Mouse (Mus musculus): Measurements from ENCODE around the gene Olfr1396. TPM values are rescaled to one million over a fixed set of nuclear protein-coding genes. Genes with fewer than 3 reads are reported as not detected.

Gene Olfr1396
- polyA plus RNA-seq, 1 experiment, result not detected

DNA sequence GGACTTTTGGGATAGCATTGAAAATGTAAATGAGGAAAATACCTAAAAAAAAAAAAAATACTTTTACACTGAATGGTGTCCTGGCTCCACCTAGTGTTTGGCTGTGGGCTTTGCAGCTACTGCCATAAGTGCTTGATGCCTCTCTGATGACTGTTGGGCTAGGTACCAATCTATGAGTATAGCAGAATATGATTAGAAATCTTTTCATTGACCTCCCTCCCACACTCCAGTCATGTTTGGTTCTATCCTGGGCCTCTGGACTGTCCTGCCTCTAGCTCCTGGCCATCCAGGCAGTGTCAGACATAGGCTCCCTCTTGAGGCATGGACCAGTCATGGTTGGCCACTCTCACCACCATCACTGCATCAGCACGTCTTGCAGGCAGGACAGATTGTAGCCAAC is 5.8 kb downstream of the Olfr1396 start:
- H3K27me3 ChIP-seq (replicated peaks), result no peaks in the 10 kb centered on the region
- H3K4me3 ChIP-seq (replicated peaks), result no peak overlapping the region
- TF ChIP-seq GATA1 (IDR thresholded peaks at IDR 0.05; ENCODE audit: borderline replicate concordance, low read length) (no peak), FLI1 (IDR thresholded peaks at IDR 0.05; ENCODE audit: low read length) (no peak)
- no peaks in the 10 kb centered on the region for H3K9me3 ChIP-seq
- peaks cover 23% of the 10 kb centered on the region for H3K36me3 ChIP-seq (replicated peaks; ENCODE audit: low read length)
- peaks cover 48% of the 10 kb centered on the region for H3K4me1 ChIP-seq

DNA sequence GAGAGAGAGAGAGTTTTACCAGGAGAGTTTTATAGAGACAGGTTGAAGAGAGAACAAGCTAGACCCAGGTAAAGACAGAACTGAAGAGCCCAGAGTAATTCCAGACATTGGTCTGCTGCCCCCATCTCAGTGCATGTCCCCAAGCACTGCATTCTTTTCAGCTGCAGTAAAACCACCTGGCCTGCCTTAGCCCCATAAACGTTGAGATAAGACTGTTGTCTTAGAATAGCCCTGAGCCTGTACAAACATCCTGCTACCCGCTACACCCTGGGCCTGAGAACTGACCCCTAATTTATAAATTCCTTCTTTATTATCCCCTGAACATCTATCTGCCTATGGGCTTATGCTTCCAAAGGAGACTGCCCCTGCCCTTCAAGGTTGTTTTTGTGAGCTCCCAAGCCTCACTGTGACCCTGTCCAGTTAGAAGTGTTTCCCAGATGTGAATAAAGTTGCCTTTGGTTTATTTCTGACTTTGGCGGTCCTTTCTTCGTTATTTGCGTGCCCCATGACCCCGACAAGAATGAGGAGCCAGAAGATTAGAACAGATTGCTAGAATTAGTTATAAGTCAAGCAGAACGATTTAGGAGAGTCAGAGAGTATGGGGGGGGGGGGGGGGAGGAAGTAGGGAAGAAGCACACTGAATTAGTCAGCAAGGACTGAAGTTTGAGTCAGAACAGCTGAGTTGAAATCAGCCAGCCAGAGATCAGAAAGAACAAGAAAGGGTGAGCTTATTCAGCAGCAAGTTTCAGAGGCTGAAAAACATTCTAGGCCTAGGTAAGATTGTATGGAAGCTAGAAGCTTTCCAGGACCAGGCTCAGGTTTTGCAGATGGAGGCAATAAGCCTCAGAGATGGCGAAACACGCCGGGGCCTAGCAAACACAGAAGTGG is 6.8 kb downstream of the Olfr1396 start:
- no peaks in the 10 kb centered on the region for H3K9me3 ChIP-seq
- H3K27me3 ChIP-seq (replicated peaks), result no peaks in the 10 kb centered on the region
- H3K36me3 ChIP-seq (replicated peaks; ENCODE audit: low read length), result peaks cover 21% of the 10 kb centered on the region
- H3K4me3 ChIP-seq (replicated peaks), result no peak overlapping the region
- peaks cover 48% of the 10 kb centered on the region for H3K4me1 ChIP-seq
- TF ChIP-seq FLI1 (IDR thresholded peaks at IDR 0.05; ENCODE audit: low read length), result no peak
- no peak for TF ChIP-seq GATA1 (IDR thresholded peaks at IDR 0.05; ENCODE audit: borderline replicate concordance, low read length)

DNA sequence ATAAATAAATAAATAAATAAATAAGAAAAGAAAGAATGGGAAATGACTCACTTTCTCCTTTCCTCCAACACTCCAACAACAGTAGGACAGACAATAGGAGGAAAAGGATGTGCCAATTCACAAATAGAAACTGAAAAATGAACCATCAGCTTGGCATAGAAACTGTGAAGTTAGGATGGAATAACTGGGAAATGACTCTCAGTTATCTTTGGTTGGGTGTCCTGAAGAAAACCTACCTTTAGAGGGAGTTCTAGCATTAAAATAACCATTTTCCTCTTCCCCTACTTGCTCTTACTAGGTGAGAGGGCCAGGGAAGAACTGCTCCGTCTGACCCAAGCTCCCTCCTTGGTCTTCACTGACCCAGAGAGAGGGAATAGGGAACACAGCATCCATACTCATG is 8.9 kb downstream of the Olfr1396 start:
- Histone ChIP-seq H3K27me3 (replicated peaks) (no peaks in the 10 kb centered on the region), H3K9me3 (no peaks in the 10 kb centered on the region), H3K4me1 (peaks cover 66% of the 10 kb centered on the region), H3K4me3 (replicated peaks) (no peak overlapping the region), H3K36me3 (replicated peaks; ENCODE audit: low read length) (peaks cover 36% of the 10 kb centered on the region)
- TF ChIP-seq GATA1 (IDR thresholded peaks at IDR 0.05; ENCODE audit: borderline replicate concordance, low read length), result no peak
- TF ChIP-seq FLI1 (IDR thresholded peaks at IDR 0.05; ENCODE audit: low read length), result no peak

DNA sequence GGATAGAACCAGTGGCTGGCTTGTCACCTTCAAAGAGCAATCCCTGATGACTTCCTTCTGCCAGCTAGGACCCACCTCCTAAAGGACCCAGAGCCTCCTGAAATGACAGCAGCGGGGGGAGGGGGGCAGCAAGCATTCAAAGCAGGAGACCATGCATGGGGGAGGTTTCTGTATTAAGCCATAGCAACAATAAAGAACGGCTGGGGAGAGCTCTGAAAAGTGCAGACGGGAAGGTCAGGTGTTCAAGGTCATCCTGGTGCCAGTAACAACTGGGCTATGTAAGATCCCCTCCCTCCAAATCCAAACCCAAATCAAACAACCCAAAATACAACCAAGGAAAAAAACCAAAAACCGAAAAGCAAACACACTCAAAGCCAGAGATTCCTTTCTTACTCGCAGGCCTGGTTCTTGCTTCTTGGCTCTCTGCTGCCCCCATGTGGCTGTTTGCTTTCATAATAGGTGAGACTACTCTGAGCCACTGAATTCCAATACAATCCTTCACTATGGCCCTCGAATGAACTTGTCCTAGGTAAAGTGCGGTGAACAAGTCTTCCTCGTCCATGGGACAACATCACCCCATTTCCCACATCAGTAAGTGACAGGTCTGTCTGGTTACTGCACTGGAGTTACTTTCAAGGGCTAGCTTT is 11.5 kb downstream of the Olfr1396 start:
- no peaks in the 10 kb centered on the region for H3K9me3 ChIP-seq
- no peaks in the 10 kb centered on the region for H3K27me3 ChIP-seq (replicated peaks)
- H3K36me3 ChIP-seq (replicated peaks; ENCODE audit: low read length), result peaks cover 52% of the 10 kb centered on the region
- no peak overlapping the region for H3K4me3 ChIP-seq (replicated peaks)
- peaks cover 80% of the 10 kb centered on the region for H3K4me1 ChIP-seq
- TF ChIP-seq FLI1 (IDR thresholded peaks at IDR 0.05; ENCODE audit: low read length) (no peak), GATA1 (IDR thresholded peaks at IDR 0.05; ENCODE audit: borderline replicate concordance, low read length) (no peak)

DNA sequence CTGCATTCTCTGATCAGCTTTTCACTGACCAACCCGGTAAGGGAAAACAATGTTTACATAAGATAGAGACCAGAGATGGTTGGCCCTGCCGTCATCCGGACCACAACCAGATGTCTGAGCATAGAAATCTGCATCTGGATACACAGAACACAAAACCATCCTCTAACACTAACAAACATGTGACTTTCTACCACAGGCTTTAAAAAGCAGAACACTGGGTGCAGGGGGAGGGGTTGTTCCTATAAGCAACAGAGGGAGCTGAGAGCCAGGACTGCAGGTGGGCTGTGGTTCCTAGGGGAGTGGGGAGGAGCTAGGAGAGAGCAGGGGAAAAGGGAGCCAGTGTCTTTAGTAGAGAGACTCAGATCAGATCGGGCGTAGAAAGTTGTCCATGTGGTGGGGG is 13.2 kb downstream of the Olfr1396 start:
- H3K9me3 ChIP-seq, result no peaks in the 10 kb centered on the region
- H3K36me3 ChIP-seq (replicated peaks; ENCODE audit: low read length), result peaks cover 65% of the 10 kb centered on the region
- H3K4me1 ChIP-seq, result peaks cover 77% of the 10 kb centered on the region
- no peak for TF ChIP-seq GATA1 (IDR thresholded peaks at IDR 0.05; ENCODE audit: borderline replicate concordance, low read length)
- no peak for TF ChIP-seq FLI1 (IDR thresholded peaks at IDR 0.05; ENCODE audit: low read length)
- H3K4me3 ChIP-seq (replicated peaks), result no peak overlapping the region
- no peaks in the 10 kb centered on the region for H3K27me3 ChIP-seq (replicated peaks)

DNA sequence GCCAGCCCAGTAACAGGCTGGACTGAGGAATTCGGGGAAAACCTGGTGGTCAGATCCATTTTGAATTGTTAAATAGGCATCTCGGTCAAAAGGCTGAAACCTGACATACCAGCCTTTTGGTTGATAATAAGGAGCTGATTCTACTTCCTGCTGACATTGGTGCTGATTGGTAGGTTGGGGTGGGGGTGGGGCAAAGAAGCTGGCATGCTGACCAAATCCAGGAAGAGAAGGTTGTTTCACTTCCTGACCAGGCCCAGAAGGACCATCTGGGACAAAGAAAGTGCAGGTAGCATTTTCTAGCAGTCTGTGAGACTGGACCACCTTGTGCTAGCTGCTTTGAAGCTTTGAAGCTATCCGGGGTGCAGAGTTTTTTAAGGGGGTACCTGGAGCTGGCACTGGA is 14.3 kb downstream of the Olfr1396 start:
- Histone ChIP-seq H3K27me3 (replicated peaks) (no peaks in the 10 kb centered on the region), H3K4me1 (peaks cover 81% of the 10 kb centered on the region), H3K4me3 (replicated peaks) (peak overlapping the region; percentile 72), H3K9me3 (no peaks in the 10 kb centered on the region), H3K36me3 (replicated peaks; ENCODE audit: low read length) (peaks cover 70% of the 10 kb centered on the region)
- TF ChIP-seq GATA1 (IDR thresholded peaks at IDR 0.05; ENCODE audit: borderline replicate concordance, low read length) (no peak), FLI1 (IDR thresholded peaks at IDR 0.05; ENCODE audit: low read length) (no peak)

DNA sequence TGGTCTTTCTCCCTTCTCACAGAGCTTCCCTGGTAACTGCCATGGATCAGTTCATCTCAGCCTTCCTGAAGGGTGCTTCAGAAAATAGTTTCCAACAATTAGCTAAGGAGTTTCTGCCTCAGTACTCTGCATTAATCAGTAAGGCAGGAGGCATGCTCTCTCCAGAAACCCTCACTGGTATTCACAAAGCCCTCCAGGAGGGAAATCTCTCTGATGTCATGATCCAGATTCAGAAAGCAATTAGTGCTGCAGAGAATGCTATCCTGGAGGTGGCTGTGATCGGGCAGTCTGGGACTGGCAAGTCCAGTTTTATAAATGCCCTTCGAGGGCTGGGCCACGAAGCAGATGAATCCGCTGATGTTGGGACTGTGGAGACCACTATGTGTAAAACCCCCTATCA is 19.3 kb downstream of the Olfr1396 start:
- peaks cover 76% of the 10 kb centered on the region for H3K4me1 ChIP-seq
- H3K4me3 ChIP-seq (replicated peaks), result no peak overlapping the region
- no peaks in the 10 kb centered on the region for H3K9me3 ChIP-seq
- TF ChIP-seq GATA1 (IDR thresholded peaks at IDR 0.05; ENCODE audit: borderline replicate concordance, low read length), result no peak
- TF ChIP-seq FLI1 (IDR thresholded peaks at IDR 0.05; ENCODE audit: low read length), result no peak
- H3K27me3 ChIP-seq (replicated peaks), result no peaks in the 10 kb centered on the region
- peaks cover 76% of the 10 kb centered on the region for H3K36me3 ChIP-seq (replicated peaks; ENCODE audit: low read length)

DNA sequence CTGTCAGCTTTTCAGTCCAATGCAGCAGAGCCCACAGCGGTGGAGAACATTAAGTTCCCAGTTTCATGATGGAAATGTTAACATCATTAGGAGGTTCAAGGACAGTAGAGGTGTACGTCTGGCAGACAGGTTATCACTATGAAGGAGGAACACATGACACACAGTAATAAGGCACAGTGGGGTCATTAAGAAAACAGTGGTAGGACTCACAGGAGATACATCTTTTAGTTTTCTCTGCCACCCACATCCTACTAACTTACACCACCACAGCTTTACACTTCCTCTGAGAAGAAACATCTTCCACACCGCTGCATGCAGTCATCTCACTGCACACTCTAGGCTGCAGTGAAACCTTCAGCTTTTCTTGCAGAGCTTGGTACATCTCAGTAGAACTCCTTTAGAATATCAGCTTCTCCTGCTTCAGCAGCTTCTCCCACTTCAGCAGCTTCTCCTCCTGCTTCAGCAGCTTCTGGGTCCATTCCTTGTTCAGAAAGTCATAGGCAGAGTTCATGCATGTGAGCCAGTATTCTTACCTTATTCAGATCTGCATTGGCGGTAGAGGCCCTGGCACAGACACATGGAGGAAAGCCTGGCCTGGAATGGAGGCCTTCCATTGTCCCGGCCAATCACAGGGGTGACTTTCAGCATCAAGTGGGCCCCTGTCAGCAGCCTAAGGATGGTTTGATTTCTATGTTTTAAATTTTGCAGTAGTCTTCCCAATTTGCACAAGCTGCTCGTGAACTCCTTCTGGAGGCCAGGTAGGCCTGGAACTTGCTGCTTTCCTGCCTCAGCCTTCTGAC is 20.6 kb downstream of the Olfr1396 start:
- Histone ChIP-seq H3K4me1 (peaks cover 78% of the 10 kb centered on the region), H3K9me3 (no peaks in the 10 kb centered on the region), H3K36me3 (replicated peaks; ENCODE audit: low read length) (peaks cover 78% of the 10 kb centered on the region)

DNA sequence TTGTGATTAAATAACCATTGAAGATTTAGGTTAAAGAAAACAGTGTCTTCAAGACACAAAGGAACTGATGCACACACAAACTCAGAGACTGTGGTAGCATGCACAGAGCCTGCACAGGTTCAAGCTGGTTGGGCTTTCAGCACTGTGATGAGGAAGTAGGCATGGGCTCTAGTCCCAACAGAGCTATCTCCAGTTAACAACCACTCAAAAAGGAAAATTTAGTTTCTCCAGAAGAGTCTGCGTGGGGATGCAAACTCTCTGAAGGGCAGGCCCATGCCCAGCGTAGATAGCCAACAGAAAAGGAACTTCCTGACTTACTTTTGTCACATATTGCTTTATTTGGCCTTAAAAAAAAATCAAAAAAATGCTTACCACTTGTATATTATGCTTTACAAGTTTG is 21.9 kb downstream of the Olfr1396 start:
- H3K4me3 ChIP-seq (replicated peaks), result no peak overlapping the region
- no peaks in the 10 kb centered on the region for H3K27me3 ChIP-seq (replicated peaks)
- H3K36me3 ChIP-seq (replicated peaks; ENCODE audit: low read length), result peaks cover 79% of the 10 kb centered on the region
- H3K9me3 ChIP-seq, result no peaks in the 10 kb centered on the region
- H3K4me1 ChIP-seq, result peaks cover 80% of the 10 kb centered on the region
- TF ChIP-seq FLI1 (IDR thresholded peaks at IDR 0.05; ENCODE audit: low read length) (no peak), GATA1 (IDR thresholded peaks at IDR 0.05; ENCODE audit: borderline replicate concordance, low read length) (no peak)

More for the DNA sequence above, 20.6 kb downstream of the Olfr1396 start:
- TF ChIP-seq FLI1 (IDR thresholded peaks at IDR 0.05; ENCODE audit: low read length) (no peak), GATA1 (IDR thresholded peaks at IDR 0.05; ENCODE audit: borderline replicate concordance, low read length) (no peak)
- H3K27me3 ChIP-seq (replicated peaks), result no peaks in the 10 kb centered on the region
- no peak overlapping the region for H3K4me3 ChIP-seq (replicated peaks)
